Mouse (Mus musculus): ENCODE measurements at regions not wholly inside any gene's neighbourhood (a gene's known extent, or its start where the extent isn't known, plus 50 kb on each side); places are given as distances from the start of the nearest gene placed in this dataset.

GRCm38 (mm10) chr1:88756658-88757057 lies 54.6 kb upstream of the Arl4c start:
- TF ChIP-seq POLR2A (IDR thresholded peaks at IDR 0.05; ENCODE audit: insufficient read depth, low read length) = no peak
- peak; percentile 37 for TF ChIP-seq CTCF (IDR thresholded peaks at IDR 0.05; ENCODE audit: low read depth, low read length)
- TF ChIP-seq EP300 (IDR thresholded peaks at IDR 0.05; ENCODE audit: insufficient read depth, low read depth, low read length) = no peak

All from ES-Bruce4 (cell line).